Mouse (Mus musculus): ENCODE results near the gene Fads1. TPM values are rescaled to one million over a fixed set of nuclear protein-coding genes. Genes with fewer than 3 reads are reported as not detected.
A peak's percentile ranks its signal among the peaks of the same experiment; 100 is the strongest.

Gene Fads1
- polyA plus RNA-seq, 1 experiment from 2014 or later = 104 TPM

DNA sequence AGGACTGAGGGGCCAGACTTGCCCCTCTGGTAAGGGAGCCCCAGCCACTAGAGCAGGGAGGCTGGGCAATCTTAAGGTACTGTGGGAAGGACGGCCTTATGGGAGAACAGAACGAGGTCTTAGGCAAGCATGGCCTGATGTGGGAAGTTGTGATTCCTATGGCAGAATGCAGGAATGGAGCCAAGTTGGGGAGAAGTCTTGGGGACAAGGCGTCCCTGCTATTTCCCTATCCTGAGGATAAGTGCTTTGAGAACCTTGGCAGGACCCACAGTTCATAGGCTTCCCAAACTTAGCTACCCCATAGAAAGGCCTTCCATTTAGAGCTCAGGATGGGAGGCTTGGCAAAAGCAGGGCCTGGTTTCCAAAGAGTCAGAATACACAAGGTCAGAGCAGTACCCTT lies 26.2 kb downstream of the Fads1 start:
- no peaks in the 10 kb centered on the region for H3K9me3 ChIP-seq (replicated peaks; ENCODE audit: control insufficient read depth, low read length)
- H3K27ac ChIP-seq (ENCODE audit: low read depth, low read length) = no peak overlapping the region
- H3K4me1 ChIP-seq (ENCODE audit: control insufficient read depth, insufficient read depth, low read length) = peaks cover 6% of the 10 kb centered on the region; the same call in 1 of the 2 replicates
- ATAC-seq (no peak), DNase-seq (ENCODE audit: low spot score) (no peak)
- 88% methylated on average over 3 of the region's 3 CpGs for WGBS
- peaks cover 50% of the 10 kb centered on the region for H3K36me3 ChIP-seq (ENCODE audit: control insufficient read depth, insufficient read depth, low read length)
- no peak overlapping the region for H3K9ac ChIP-seq (ENCODE audit: low read length)
- no peak overlapping the region for H3K4me2 ChIP-seq (ENCODE audit: low read length)
- H3K4me3 ChIP-seq (ENCODE audit: low read depth, low read length) = no peak overlapping the region
- H3K27me3 ChIP-seq (replicated peaks; ENCODE audit: control insufficient read depth, insufficient read depth, low read length) = no peaks in the 10 kb centered on the region

DNA sequence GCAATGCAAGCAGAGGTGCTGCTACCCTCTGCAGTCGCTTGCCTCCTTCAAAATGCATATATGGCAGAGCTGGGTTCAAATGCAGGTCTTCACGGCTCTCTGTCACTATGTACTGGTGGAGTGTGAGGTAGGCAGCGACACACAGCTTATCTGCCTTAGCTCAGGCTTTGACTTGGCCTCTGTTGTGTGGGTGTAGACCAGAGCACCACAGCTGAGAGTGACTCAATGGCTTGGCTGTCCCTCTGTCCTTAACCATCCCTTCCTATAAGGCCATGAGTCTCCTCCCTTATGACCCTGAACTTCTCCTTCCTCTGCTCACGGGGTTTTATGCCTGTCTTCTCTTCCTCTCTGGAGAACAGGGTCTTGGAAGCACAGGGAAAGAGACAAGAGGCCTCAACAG lies 28.2 kb downstream of the Fads1 start:
- Histone ChIP-seq H3K9me3 (replicated peaks; ENCODE audit: control insufficient read depth, low read length) (no peaks in the 10 kb centered on the region), H3K4me2 (ENCODE audit: low read length) (no peak overlapping the region), H3K36me3 (ENCODE audit: control insufficient read depth, insufficient read depth, low read length) (peaks cover 50% of the 10 kb centered on the region), H3K27ac (ENCODE audit: low read depth, low read length) (no peak overlapping the region), H3K27me3 (replicated peaks; ENCODE audit: control insufficient read depth, insufficient read depth, low read length) (no peaks in the 10 kb centered on the region), H3K9ac (ENCODE audit: low read length) (no peak overlapping the region), H3K4me1 (ENCODE audit: control insufficient read depth, insufficient read depth, low read length) (no peaks in the 10 kb centered on the region), H3K4me3 (ENCODE audit: low read depth, low read length) (no peak overlapping the region)
- ATAC-seq = no peak
- no peak for DNase-seq (ENCODE audit: low spot score)
- 92% methylated on average over 4 of the region's 4 CpGs for WGBS

DNA sequence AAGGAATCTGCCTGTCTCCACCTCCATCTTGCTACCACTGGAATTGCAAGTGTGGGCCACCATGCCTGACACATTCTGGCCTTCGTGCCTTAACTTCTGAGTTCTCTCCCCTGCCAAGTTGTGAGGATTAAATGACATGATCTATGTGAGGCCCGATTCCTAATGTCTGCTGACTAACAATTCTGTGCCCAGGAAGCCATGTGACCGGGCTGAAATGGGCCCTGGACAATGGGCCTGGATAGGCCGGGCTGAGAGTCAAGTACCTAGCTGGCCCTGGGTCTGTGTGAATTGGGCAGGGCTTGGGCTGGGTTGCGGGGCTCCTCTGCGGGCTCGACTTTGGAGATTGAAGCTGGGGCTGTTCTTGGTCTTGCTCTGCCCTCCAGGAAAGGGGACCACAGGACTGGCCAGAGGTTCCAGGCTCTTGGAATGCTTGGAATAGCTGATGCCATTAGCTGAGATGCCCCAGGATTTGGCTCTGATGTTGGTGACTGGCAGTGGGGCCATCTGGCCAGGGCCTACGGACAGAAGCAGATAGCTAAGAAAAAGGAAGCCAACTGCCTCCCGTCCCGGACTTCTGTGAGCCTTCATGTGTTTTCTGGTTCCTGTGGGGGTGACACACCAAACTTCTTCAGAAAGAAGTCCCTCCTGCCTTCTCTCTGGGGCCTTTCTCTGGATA lies 31.2 kb downstream of the Fads1 start:
- ATAC-seq = no peak
- DNase-seq (ENCODE audit: low spot score) = no peak
- H3K9me3 ChIP-seq (replicated peaks; ENCODE audit: control insufficient read depth, low read length) = no peaks in the 10 kb centered on the region

DNA sequence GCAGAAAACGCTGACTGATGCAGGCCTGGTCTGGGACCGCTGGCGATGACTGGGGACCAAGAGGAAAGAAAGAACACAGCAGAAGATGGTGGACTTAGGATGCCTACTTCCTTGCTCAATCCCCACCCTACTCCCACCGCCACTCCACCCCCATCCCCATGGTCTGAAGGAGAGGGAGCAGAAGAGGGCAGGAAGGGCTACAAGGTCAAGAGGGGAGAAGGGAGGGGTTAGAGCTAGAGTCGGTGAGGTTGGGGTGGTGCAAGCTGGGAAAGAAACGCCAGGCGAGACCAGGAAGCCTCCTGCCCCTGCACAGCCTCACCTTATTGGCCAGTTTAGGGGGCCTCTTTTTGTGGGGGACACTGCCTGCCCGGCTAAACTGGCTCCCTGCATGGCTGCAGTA lies 33.4 kb downstream of the Fads1 start:
- WGBS = 85% methylated on average over 8 of the region's 8 CpGs
- DNase-seq (ENCODE audit: low spot score) (no peak), ATAC-seq (no peak)
- Histone ChIP-seq H3K9ac (ENCODE audit: low read length) (no peak overlapping the region), H3K4me2 (ENCODE audit: low read length) (no peak overlapping the region), H3K27me3 (replicated peaks; ENCODE audit: control insufficient read depth, insufficient read depth, low read length) (no peaks in the 10 kb centered on the region), H3K4me1 (ENCODE audit: control insufficient read depth, insufficient read depth, low read length) (no peaks in the 10 kb centered on the region), H3K27ac (ENCODE audit: low read depth, low read length) (no peak overlapping the region), H3K4me3 (ENCODE audit: low read depth, low read length) (no peak overlapping the region), H3K36me3 (ENCODE audit: control insufficient read depth, insufficient read depth, low read length) (peaks cover 5% of the 10 kb centered on the region; the same call in 1 of the 2 replicates), H3K9me3 (replicated peaks; ENCODE audit: control insufficient read depth, low read length) (no peaks in the 10 kb centered on the region)

More for the DNA sequence above, 31.2 kb downstream of the Fads1 start:
- Histone ChIP-seq H3K4me2 (ENCODE audit: low read length) (no peak overlapping the region), H3K27ac (ENCODE audit: low read depth, low read length) (no peak overlapping the region), H3K27me3 (replicated peaks; ENCODE audit: control insufficient read depth, insufficient read depth, low read length) (no peaks in the 10 kb centered on the region), H3K4me3 (ENCODE audit: low read depth, low read length) (no peak overlapping the region), H3K36me3 (ENCODE audit: control insufficient read depth, insufficient read depth, low read length) (peaks cover 19% of the 10 kb centered on the region), H3K4me1 (ENCODE audit: control insufficient read depth, insufficient read depth, low read length) (no peaks in the 10 kb centered on the region), H3K9ac (ENCODE audit: low read length) (no peak overlapping the region)
- WGBS = 89% methylated on average over 10 of the region's 10 CpGs

DNA sequence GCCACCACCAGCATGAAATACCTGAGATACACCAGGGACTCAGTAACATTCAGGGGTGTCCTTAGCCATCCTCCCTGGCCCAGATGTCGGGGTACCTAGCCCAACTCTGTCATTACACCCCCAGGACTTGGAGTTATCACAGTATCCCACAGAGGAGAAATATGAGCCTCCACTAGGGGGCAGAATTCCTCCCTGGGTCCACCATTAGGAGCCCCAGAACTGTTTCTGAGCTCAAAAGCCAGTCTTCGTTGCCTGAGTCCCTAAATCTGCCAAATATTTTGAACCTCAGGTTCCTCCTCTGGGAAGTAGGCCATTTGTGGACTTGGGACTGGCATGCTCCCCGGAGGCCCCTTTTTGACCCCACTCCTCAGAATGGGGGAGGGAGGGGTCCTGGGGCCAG lies 36.4 kb downstream of the Fads1 start:
- ATAC-seq = no peak
- Histone ChIP-seq H3K4me1 (ENCODE audit: control insufficient read depth, insufficient read depth, low read length) (no peaks in the 10 kb centered on the region), H3K27me3 (replicated peaks; ENCODE audit: control insufficient read depth, insufficient read depth, low read length) (no peaks in the 10 kb centered on the region), H3K4me3 (ENCODE audit: low read depth, low read length) (no peak overlapping the region), H3K4me2 (ENCODE audit: low read length) (no peak overlapping the region), H3K9ac (ENCODE audit: low read length) (no peak overlapping the region), H3K9me3 (replicated peaks; ENCODE audit: control insufficient read depth, low read length) (no peaks in the 10 kb centered on the region), H3K27ac (ENCODE audit: low read depth, low read length) (no peak overlapping the region), H3K36me3 (ENCODE audit: control insufficient read depth, insufficient read depth, low read length) (no peaks in the 10 kb centered on the region)
- peak; percentile 68 for DNase-seq (ENCODE audit: low spot score)
- WGBS = 50% methylated on average over 3 of the region's 3 CpGs

DNA sequence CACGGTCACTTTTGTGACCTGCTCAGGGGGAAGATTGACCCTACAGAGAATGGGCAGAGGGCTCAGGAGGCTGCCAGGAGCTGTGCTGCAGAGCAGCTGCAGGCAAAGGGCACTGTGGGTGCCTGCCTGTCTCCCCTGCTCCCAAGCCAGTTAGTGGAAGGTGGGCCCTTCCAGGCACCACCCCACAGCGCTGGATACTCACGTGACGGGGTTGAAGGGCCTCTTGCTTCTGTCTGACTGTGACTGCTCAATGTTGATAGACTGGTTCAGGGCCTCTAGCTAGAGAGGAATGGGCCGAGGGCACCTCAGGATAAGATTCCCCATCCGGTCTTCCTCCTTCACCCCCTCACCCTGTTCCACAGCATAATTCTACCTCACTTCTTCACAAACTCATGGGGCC lies 36.9 kb downstream of the Fads1 start:
- H3K4me2 ChIP-seq (ENCODE audit: low read length) = no peak overlapping the region
- no peaks in the 10 kb centered on the region for H3K4me1 ChIP-seq (ENCODE audit: control insufficient read depth, insufficient read depth, low read length)
- H3K4me3 ChIP-seq (ENCODE audit: low read depth, low read length) = no peak overlapping the region
- H3K9ac ChIP-seq (ENCODE audit: low read length) = no peak overlapping the region
- ATAC-seq = no peak
- no peaks in the 10 kb centered on the region for H3K9me3 ChIP-seq (replicated peaks; ENCODE audit: control insufficient read depth, low read length)
- no peak for DNase-seq (ENCODE audit: low spot score)
- no peak overlapping the region for H3K27ac ChIP-seq (ENCODE audit: low read depth, low read length)
- H3K36me3 ChIP-seq (ENCODE audit: control insufficient read depth, insufficient read depth, low read length) = no peaks in the 10 kb centered on the region
- no peaks in the 10 kb centered on the region for H3K27me3 ChIP-seq (replicated peaks; ENCODE audit: control insufficient read depth, insufficient read depth, low read length)
- 83% methylated on average over 6 of the region's 6 CpGs for WGBS

DNA sequence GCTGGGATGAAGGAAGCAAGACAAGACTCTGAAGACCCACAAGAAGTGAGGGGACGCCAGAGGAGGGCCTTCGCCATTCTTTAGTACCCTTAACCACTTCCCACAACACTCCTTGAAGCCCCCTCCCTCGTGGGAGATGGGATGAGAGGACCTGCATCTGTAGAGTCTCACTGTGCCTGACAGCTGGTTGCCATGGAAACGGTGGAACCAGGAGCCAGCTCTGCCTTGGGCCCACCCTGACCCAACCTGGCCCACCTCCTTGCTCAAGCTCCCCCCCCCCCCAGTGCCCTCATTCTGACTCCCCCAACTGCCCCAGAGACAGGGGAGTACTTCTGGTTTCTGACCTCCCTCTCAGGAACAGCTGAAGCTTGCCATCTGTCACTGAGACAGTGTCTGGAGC lies 38.9 kb downstream of the Fads1 start:
- ATAC-seq (no peak), DNase-seq (ENCODE audit: low spot score) (no peak)
- 58% methylated on average over 4 of the region's 4 CpGs for WGBS
- Histone ChIP-seq H3K9ac (ENCODE audit: low read length) (no peak overlapping the region), H3K27me3 (replicated peaks; ENCODE audit: control insufficient read depth, insufficient read depth, low read length) (no peaks in the 10 kb centered on the region), H3K36me3 (ENCODE audit: control insufficient read depth, insufficient read depth, low read length) (no peaks in the 10 kb centered on the region), H3K4me1 (ENCODE audit: control insufficient read depth, insufficient read depth, low read length) (no peaks in the 10 kb centered on the region), H3K4me2 (ENCODE audit: low read length) (no peak overlapping the region), H3K4me3 (ENCODE audit: low read depth, low read length) (no peak overlapping the region), H3K9me3 (replicated peaks; ENCODE audit: control insufficient read depth, low read length) (no peaks in the 10 kb centered on the region), H3K27ac (ENCODE audit: low read depth, low read length) (no peak overlapping the region)

DNA sequence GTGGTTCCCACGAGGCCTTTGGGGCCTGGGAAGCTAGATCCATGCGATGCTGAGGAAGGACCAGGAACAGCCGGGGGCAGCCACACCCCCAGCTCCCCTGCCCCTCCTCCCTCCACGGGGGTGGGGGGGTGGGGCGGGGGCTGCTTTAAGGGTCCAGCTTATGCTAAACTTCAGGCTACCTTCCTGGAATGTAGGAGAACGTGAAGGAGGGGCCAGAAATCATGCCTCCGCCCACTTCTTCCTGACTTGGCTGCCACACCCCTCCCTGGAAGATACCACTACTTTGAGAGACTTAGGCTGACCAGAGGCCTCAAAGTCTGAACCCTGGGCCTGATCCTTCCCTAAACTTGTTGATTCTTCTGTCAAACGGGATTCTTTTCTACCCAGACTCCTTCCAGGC lies 40.0 kb downstream of the Fads1 start:
- 52% methylated on average over 8 of the region's 8 CpGs for WGBS

DNA sequence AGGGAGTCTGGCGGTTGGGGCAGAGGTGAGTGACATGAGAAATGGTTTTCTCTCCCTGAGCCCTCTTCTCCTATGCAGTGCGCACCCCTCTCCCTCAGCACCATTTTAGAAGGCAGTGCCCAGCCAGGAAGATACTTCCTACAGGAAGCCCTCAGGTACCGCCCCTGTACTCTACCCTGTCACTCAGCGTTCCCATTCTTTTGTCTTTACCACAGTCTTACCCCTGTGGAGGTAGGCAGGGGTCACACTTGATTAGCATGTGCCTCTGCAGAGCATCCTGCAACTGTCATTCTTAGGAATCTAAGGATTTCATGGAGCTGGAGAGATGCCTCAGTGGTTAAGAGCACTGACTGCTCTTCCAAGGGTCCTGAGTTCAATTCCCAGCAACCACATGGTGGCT lies 40.9 kb downstream of the Fads1 start:
- Histone ChIP-seq H3K9me3 (replicated peaks; ENCODE audit: control insufficient read depth, low read length) (no peaks in the 10 kb centered on the region), H3K4me1 (ENCODE audit: control insufficient read depth, insufficient read depth, low read length) (no peaks in the 10 kb centered on the region), H3K27me3 (replicated peaks; ENCODE audit: control insufficient read depth, insufficient read depth, low read length) (no peaks in the 10 kb centered on the region), H3K4me3 (ENCODE audit: low read depth, low read length) (no peak overlapping the region), H3K27ac (ENCODE audit: low read depth, low read length) (no peak overlapping the region), H3K36me3 (ENCODE audit: control insufficient read depth, insufficient read depth, low read length) (no peaks in the 10 kb centered on the region), H3K9ac (ENCODE audit: low read length) (no peak overlapping the region), H3K4me2 (ENCODE audit: low read length) (no peak overlapping the region)
- ATAC-seq = no peak
- 70% methylated on average over 3 of the region's 4 CpGs for WGBS
- DNase-seq (ENCODE audit: low spot score) = no peak

More for the DNA sequence above, 40.0 kb downstream of the Fads1 start:
- Histone ChIP-seq H3K27me3 (replicated peaks; ENCODE audit: control insufficient read depth, insufficient read depth, low read length) (no peaks in the 10 kb centered on the region), H3K9me3 (replicated peaks; ENCODE audit: control insufficient read depth, low read length) (no peaks in the 10 kb centered on the region), H3K4me1 (ENCODE audit: control insufficient read depth, insufficient read depth, low read length) (no peaks in the 10 kb centered on the region), H3K9ac (ENCODE audit: low read length) (no peak overlapping the region), H3K36me3 (ENCODE audit: control insufficient read depth, insufficient read depth, low read length) (no peaks in the 10 kb centered on the region), H3K27ac (ENCODE audit: low read depth, low read length) (no peak overlapping the region), H3K4me2 (ENCODE audit: low read length) (no peak overlapping the region), H3K4me3 (ENCODE audit: low read depth, low read length) (no peak overlapping the region)
- DNase-seq (ENCODE audit: low spot score) (no peak), ATAC-seq (no peak)

Data from forebrain, embryonic 14.5 days (tissue).